Mouse (Mus musculus) left cerebral cortex, adult 18-20 months (tissue): ENCODE measurements around the gene Sel1l3. TPM values are rescaled to one million over a fixed set of nuclear protein-coding genes. Genes with fewer than 3 reads are reported as not detected.

Source experiments
- DNase-seq, 2 experiments: peaks; one replicate each; pipeline ENCODE4 v3.0.0; 2021 to 2022; ENCODE audit warnings: low spot score in 2 of 2, mixed read lengths in 1 of 2
- total RNA-seq, 2 experiments: library from RNA; stranded (reverse); gene quantifications; 2 replicates each; pipeline ENCODE4 v1.2.3; 2021

The Sel1l3 gene
- total RNA-seq, 2 experiments from 2014 or later: 56.9 to 63.9 TPM

- no peak for DNase-seq
Observed at GRCm38 (mm10) chr5:53146049-53146683, 67.6 kb downstream of the Sel1l3 start.

GRCm38 (mm10) chr5:53142587-53142986, 71.1 kb downstream of the Sel1l3 start:
- DNase-seq: peak; percentile 59 to 69

GRCm38 (mm10) chr5:53140158-53140927, 73.4 kb downstream of the Sel1l3 start:
- DNase-seq: no peak

GRCm38 (mm10) chr5:53139566-53139965, 74.2 kb downstream of the Sel1l3 start:
- peak in 1 of 2 experiments; percentile 46 for DNase-seq

GRCm38 (mm10) chr5:53139140-53139539, 74.6 kb downstream of the Sel1l3 start:
- no peak for DNase-seq

- DNase-seq: no peak
Observed at GRCm38 (mm10) chr5:53138025-53138424, 75.7 kb downstream of the Sel1l3 start.

GRCm38 (mm10) chr5:53135984-53136383, 77.7 kb downstream of the Sel1l3 start:
- no peak for DNase-seq

- no peak for DNase-seq
Observed at GRCm38 (mm10) chr5:53134003-53134402, 79.7 kb downstream of the Sel1l3 start.

- no peak for DNase-seq
Observed at GRCm38 (mm10) chr5:53124701-53125100, 89.0 kb downstream of the Sel1l3 start.

GRCm38 (mm10) chr5:53123525-53124286, 90.0 kb downstream of the Sel1l3 start:
- DNase-seq: peak; percentile 42 to 50

GRCm38 (mm10) chr5:53119689-53120088, 94.0 kb downstream of the Sel1l3 start:
- DNase-seq: no peak

- DNase-seq: no peak
Observed at GRCm38 (mm10) chr5:53118212-53118611, 95.5 kb downstream of the Sel1l3 start.

- no peak for DNase-seq
Observed at GRCm38 (mm10) chr5:53114616-53115267, 99.0 kb downstream of the Sel1l3 start.

- DNase-seq: no peak
Observed at GRCm38 (mm10) chr5:53112942-53113341, 100.8 kb downstream of the Sel1l3 start.

GRCm38 (mm10) chr5:53111036-53111435, 102.7 kb downstream of the Sel1l3 start:
- DNase-seq: no peak

GRCm38 (mm10) chr5:53110225-53110624, 103.5 kb downstream of the Sel1l3 start:
- DNase-seq: no peak

- DNase-seq: no peak
Observed at GRCm38 (mm10) chr5:53108668-53109067, 105.1 kb downstream of the Sel1l3 start.

GRCm38 (mm10) chr5:53108026-53108425, 105.7 kb downstream of the Sel1l3 start:
- DNase-seq: no peak

- DNase-seq: no peak
Observed at GRCm38 (mm10) chr5:53106731-53107130, 107.0 kb downstream of the Sel1l3 start.

GRCm38 (mm10) chr5:53106125-53106524, 107.6 kb downstream of the Sel1l3 start:
- no peak for DNase-seq

- peak; percentile 29 to 33 for DNase-seq
Observed at GRCm38 (mm10) chr5:53105716-53106115, 108.0 kb downstream of the Sel1l3 start.
